Mouse (Mus musculus): Measurements from ENCODE around the gene Tbc1d22b.

DNA sequence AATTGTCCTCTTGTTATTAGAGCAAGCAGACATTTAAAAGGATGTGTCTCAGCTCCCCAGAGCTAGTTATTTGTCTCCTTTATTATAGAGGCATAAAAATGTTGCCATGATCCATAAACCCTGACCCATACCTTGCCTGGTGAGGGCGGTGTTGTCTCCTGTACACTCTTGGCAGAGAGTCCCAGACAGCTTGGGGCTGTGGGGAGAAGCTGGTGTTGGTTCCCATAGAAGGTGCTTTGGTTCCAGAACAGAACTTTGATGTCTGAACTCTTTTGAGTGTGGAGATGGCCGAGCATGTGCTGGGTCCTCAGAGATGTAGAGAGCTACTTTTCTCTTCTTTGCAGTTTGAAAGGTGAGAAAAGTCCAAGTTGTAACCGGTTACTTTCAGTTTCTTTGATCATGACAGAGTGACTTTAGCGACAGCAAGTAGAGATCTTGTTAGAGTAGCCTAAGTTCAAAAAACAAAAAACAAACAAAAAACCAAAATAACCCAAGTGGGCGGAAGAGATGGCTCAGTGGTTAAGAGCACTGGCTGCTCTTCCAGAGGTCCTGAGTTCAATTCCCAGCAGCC, 2.7 kb downstream of the Tbc1d22b start, which contains the start of gene Tmem217:
- peak; percentile 43 for TF ChIP-seq CTCF (IDR thresholded peaks at IDR 0.05; ENCODE audit: low read depth)
- no peak for TF ChIP-seq EP300 (optimal IDR thresholded peaks at IDR 0.05)

Data from stomach, postnatal 0 days (tissue).